Mouse (Mus musculus): ENCODE data around the gene Gm11555. TPM values are rescaled to one million over a fixed set of nuclear protein-coding genes. Genes with fewer than 3 reads are reported as not detected.

Gene Gm11555
- total RNA-seq, 1 experiment from 2014 or later: not detected

Other genes with a start within 250 kb of the Gm11555 start
- not detected in 2 replicates for gene Krt12, start 228.0 kb downstream of the Gm11555 start, total RNA-seq (2021)
- 0.15 TPM in 1 of 2 replicates, not detected in the other for gene Krt20, start 212.1 kb downstream of the Gm11555 start, total RNA-seq (2021)
- not detected in 2 replicates for gene Krt23, start 157.1 kb downstream of the Gm11555 start, total RNA-seq (2021)
- not detected in 2 replicates for gene Krt39, start 128.9 kb downstream of the Gm11555 start, total RNA-seq (2021)
- not detected in 2 replicates for gene Krt40, start 107.1 kb downstream of the Gm11555 start, total RNA-seq (2021)
- not detected in 2 replicates for gene Krtap3-3, start 99.4 kb downstream of the Gm11555 start, total RNA-seq (2021)
- gene Krtap3-2, start 93.4 kb downstream of the Gm11555 start, total RNA-seq (2021): not detected in 2 replicates
- not detected in 2 replicates for gene Gm11939, start 90.8 kb downstream of the Gm11555 start, total RNA-seq (2021)
- gene Krtap3-1, start 83.6 kb downstream of the Gm11555 start, total RNA-seq (2021): not detected in 2 replicates
- not detected in 2 replicates for gene Krtap1-5, start 69.2 kb downstream of the Gm11555 start, total RNA-seq (2021)
- gene Krtap1-4, start 66.6 kb downstream of the Gm11555 start, total RNA-seq (2021): not detected in 2 replicates
- not detected in 2 replicates for gene Krtap1-3, start 58.9 kb downstream of the Gm11555 start, total RNA-seq (2021)
- not detected in 2 replicates for gene Krtap9-3, start 52.1 kb downstream of the Gm11555 start, total RNA-seq (2021)
- gene Gm11938, start 46.9 kb downstream of the Gm11555 start, total RNA-seq (2021): not detected in 2 replicates
- gene Gm11937, start 40.0 kb downstream of the Gm11555 start, total RNA-seq (2021): not detected in 2 replicates
- not detected in 2 replicates for gene Krtap2-4, start 35.4 kb downstream of the Gm11555 start, total RNA-seq (2021)
- not detected in 2 replicates for gene Gm11562, start 29.8 kb downstream of the Gm11555 start, total RNA-seq (2021)
- gene Krtap4-1, start 22.0 kb downstream of the Gm11555 start, total RNA-seq (2021): not detected in 2 replicates
- gene Krtap4-2, start 15.2 kb downstream of the Gm11555 start, total RNA-seq (2021): not detected in 2 replicates
- gene Krtap4-7, start 6.1 kb downstream of the Gm11555 start, total RNA-seq (2021): not detected in 2 replicates
- gene Gm11563, start 8.7 kb upstream of the Gm11555 start, total RNA-seq (2021): not detected in 2 replicates
- gene Krtap4-6, start 15.7 kb upstream of the Gm11555 start, total RNA-seq (2021): not detected in 2 replicates
- not detected in 2 replicates for gene Gm14190, start 40.5 kb upstream of the Gm11555 start, total RNA-seq (2021)
- not detected in 2 replicates for gene Gm14180, start 84.1 kb upstream of the Gm11555 start, total RNA-seq (2021)
- gene Gm11595, start 122.7 kb upstream of the Gm11555 start, total RNA-seq (2021): not detected in 2 replicates
- not detected in 2 replicates for gene Krtap4-8, start 130.5 kb upstream of the Gm11555 start, total RNA-seq (2021)
- not detected in 2 replicates for gene Krtap4-9, start 135.0 kb upstream of the Gm11555 start, total RNA-seq (2021)
- gene Gm11596, start 143.2 kb upstream of the Gm11555 start, total RNA-seq (2021): not detected in 2 replicates
- not detected in 2 replicates for gene Gm11569, start 148.7 kb upstream of the Gm11555 start, total RNA-seq (2021)
- not detected in 2 replicates for gene Gm11554, start 154.2 kb upstream of the Gm11555 start, total RNA-seq (2021)
- gene Krtap4-13, start 159.7 kb upstream of the Gm11555 start, total RNA-seq (2021): not detected in 2 replicates
- not detected in 2 replicates for gene Gm11564, start 165.4 kb upstream of the Gm11555 start, total RNA-seq (2021)
- not detected in 2 replicates for gene 2300003K06Rik, start 187.8 kb upstream of the Gm11555 start, total RNA-seq (2021)
- gene Krtap4-16, start 201.4 kb upstream of the Gm11555 start, total RNA-seq (2021): not detected in 2 replicates
- gene Gm11568, start 207.7 kb upstream of the Gm11555 start, total RNA-seq (2021): not detected in 2 replicates
- not detected in 2 replicates for gene Gm11559, start 214.2 kb upstream of the Gm11555 start, total RNA-seq (2021)
- not detected in 2 replicates for gene Krtap9-1, start 223.2 kb upstream of the Gm11555 start, total RNA-seq (2021)
- not detected in 2 replicates for gene Gm11567, start 229.0 kb upstream of the Gm11555 start, total RNA-seq (2021)

Data from adrenal gland, postnatal 25 days (tissue).